Mouse (Mus musculus): Measurements from ENCODE around the gene Ifitm3.
A peak's percentile ranks its signal among the peaks of the same experiment; 100 is the strongest.
"Not testable (repeated sequence)": the region's sequence is repeated elsewhere in the genome, so short reads cannot be mapped to it uniquely, and the experiment has no call there.

Ifitm3 gene

GRCm38 (mm10) chr7:141032458-141033167 is 22.0 kb upstream of the Ifitm3 start:
- no peak for DNase-seq

- DNase-seq = no peak
Observed at GRCm38 (mm10) chr7:141030390-141030789, 19.8 kb upstream of the Ifitm3 start.

GRCm38 (mm10) chr7:141028831-141029230 is 18.3 kb upstream of the Ifitm3 start, which contains the start of gene Gm17387:
Gene Gm17387, plus strand, starts transcription at chr7:141029131.
- DNase-seq = no peak

GRCm38 (mm10) chr7:141026740-141027098 is 16.1 kb upstream of the Ifitm3 start:
- no peak for DNase-seq

- no peak for DNase-seq
Observed at GRCm38 (mm10) chr7:141026097-141026739, 15.6 kb upstream of the Ifitm3 start.

GRCm38 (mm10) chr7:141024865-141025838 is 14.6 kb upstream of the Ifitm3 start:
- no peak for DNase-seq

GRCm38 (mm10) chr7:141021489-141022449 is 11.2 kb upstream of the Ifitm3 start:
- no peak for DNase-seq

- no peak for DNase-seq
Observed at GRCm38 (mm10) chr7:141019028-141019427, 8.5 kb upstream of the Ifitm3 start.

- not testable (repeated sequence) for DNase-seq
Observed at GRCm38 (mm10) chr7:141017824-141018223, 7.3 kb upstream of the Ifitm3 start, which contains the start of gene Ifitm6. Gene Ifitm6, minus strand, starts transcription at chr7:141017924.

- no peak for DNase-seq
Observed at GRCm38 (mm10) chr7:141016707-141017697, 6.4 kb upstream of the Ifitm3 start.

GRCm38 (mm10) chr7:141011238-141011770 is 734 bp upstream of the Ifitm3 start:
- no peak for DNase-seq

- DNase-seq = no peak
Observed at GRCm38 (mm10) chr7:141009665-141010064, 905 bp downstream of the Ifitm3 start.

- peak; percentile 67 to 74 for DNase-seq
Observed at GRCm38 (mm10) chr7:141008938-141009660, 1.5 kb downstream of the Ifitm3 start.

GRCm38 (mm10) chr7:141008312-141008761 is 2.2 kb downstream of the Ifitm3 start:
- DNase-seq = no peak

- no peak for DNase-seq
Observed at GRCm38 (mm10) chr7:141006914-141007313, 3.7 kb downstream of the Ifitm3 start.

GRCm38 (mm10) chr7:141006446-141006845 is 4.1 kb downstream of the Ifitm3 start:
- DNase-seq = no peak

GRCm38 (mm10) chr7:141003248-141004010 is 7.1 kb downstream of the Ifitm3 start:
- DNase-seq = no peak

- DNase-seq = no peak
Observed at GRCm38 (mm10) chr7:141000881-141001708, 9.5 kb downstream of the Ifitm3 start.
